Comparison of ENCODE assay signal across 8 mouse cellular contexts in the genomic region with DNA sequence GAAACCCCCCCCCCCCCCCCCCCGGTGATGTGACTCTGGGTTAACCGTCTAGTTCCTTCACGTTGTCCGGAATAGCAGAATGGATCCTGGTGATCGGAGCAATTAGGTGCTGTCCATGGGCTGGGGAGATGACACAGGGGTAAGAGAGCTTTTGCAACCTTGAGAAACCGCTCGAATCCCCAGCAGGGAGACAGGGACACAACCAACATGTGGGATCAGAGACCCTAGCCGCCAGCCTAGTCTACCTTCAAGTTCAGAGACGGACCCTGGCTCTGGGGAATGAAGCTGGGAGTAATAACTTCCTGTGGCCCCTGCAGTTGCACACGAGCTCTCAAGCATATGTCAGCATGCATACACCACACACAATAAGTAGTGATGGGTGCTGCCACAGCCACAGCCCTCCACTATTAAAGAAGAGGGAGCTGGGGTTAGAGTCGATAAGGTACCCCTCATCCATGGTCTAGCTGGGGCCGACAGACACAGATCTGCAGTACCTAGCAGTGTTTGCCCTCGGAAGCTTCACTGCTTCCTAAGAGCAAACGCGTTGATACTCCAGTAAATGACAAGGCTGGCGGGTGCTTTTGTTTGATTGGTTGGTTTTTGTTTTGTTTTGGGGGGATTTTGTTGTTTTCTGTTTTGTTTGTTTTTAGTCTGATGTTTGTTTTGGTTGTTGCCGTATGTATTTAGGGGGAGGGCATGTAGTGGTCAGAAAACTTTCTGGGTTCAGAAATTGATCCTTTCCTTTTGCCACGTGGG. TPM values are rescaled to one million over a fixed set of nuclear protein-coding genes. Genes with fewer than 3 reads are reported as not detected.
DNase-seq lines count a peak whose midpoint lies in the region; ATAC-seq and TF ChIP-seq lines count a peak whose summit lies in the region.

No protein-coding gene starts in this region.

- no peaks in the 10 kb centered on the region for H3K27me3 ChIP-seq in cerebellum, adult 2 months (ENCODE audit: control insufficient read depth, insufficient read depth, low read length)
- no peaks in the 10 kb centered on the region for H3K27me3 ChIP-seq in heart, embryonic 16.5 days (ENCODE audit: control insufficient read depth, insufficient read depth, low read length)
- no peaks in the 10 kb centered on the region for H3K27me3 ChIP-seq in midbrain, embryonic 10.5 days (ENCODE audit: low read depth, poor library complexity, severe bottlenecking)

- no peak for TF ChIP-seq CTCF in cerebellum, adult 2 months (IDR thresholded peaks at IDR 0.05; ENCODE audit: borderline replicate concordance, insufficient read depth, low read depth, low read length)

- no peak for ATAC-seq in heart, embryonic 16.5 days (replicated peaks; ENCODE audit: extremely low read depth, insufficient read depth, low FRiP score)

- TF ChIP-seq POLR2A in cerebellum, adult 2 months (IDR thresholded peaks at IDR 0.05; ENCODE audit: borderline replicate concordance, insufficient read depth, low read length) = no peak

- H3K4me2 ChIP-seq in heart, embryonic 16.5 days (ENCODE audit: low read depth, low read length) = peak overlapping the region; percentile 95

- H3K9me3 ChIP-seq in heart, embryonic 16.5 days (replicated peaks; ENCODE audit: control insufficient read depth, low read length) = no peaks in the 10 kb centered on the region
- no peaks in the 10 kb centered on the region for H3K9me3 ChIP-seq in midbrain, embryonic 10.5 days (replicated peaks)

- peak; percentile 21 to 33 for DNase-seq in cerebellum, adult 2 months
- DNase-seq in cerebellum, adult 9-10 months = no peak
- DNase-seq in right cerebral cortex, postnatal 25 days = peak; percentile 12
- DNase-seq in right cerebral cortex, postnatal 36 days (ENCODE audit: low spot score in 2 of 2) = no peak
- peak; percentile 23 for DNase-seq in midbrain, embryonic 10.5 days (ENCODE audit: low spot score)
- no peak for DNase-seq in natural killer cell, adult 2 months (ENCODE audit: low spot score in 2 of 2)
- DNase-seq in lung, postnatal 10 days = no peak

- WGBS in cerebellum, adult 2 months = 12% methylated on average over 18 of the region's 18 CpGs
- WGBS in heart, embryonic 16.5 days = 20% methylated on average over 16 of the region's 18 CpGs
- 26% methylated on average over 18 of the region's 18 CpGs for WGBS in midbrain, embryonic 10.5 days

- H3K4me1 ChIP-seq in cerebellum, adult 2 months (ENCODE audit: control insufficient read depth, insufficient read depth, low read length) = no peaks in the 10 kb centered on the region
- H3K4me1 ChIP-seq in heart, embryonic 16.5 days (ENCODE audit: control insufficient read depth, insufficient read depth, low read length) = peaks cover 5% of the 10 kb centered on the region
- H3K4me1 ChIP-seq in midbrain, embryonic 10.5 days = peaks cover 8% of the 10 kb centered on the region

- peak overlapping the region; percentile 40 for H3K4me3 ChIP-seq in cerebellum, adult 2 months (replicated peaks; ENCODE audit: insufficient read depth, low read depth, low read length)
- peak overlapping the region; percentile 71 for H3K4me3 ChIP-seq in heart, embryonic 16.5 days (ENCODE audit: low read length)
- H3K4me3 ChIP-seq in midbrain, embryonic 10.5 days = peak overlapping the region; percentile 65

- H3K27ac ChIP-seq in cerebellum, adult 2 months (ENCODE audit: insufficient read depth, low read length) = no peak overlapping the region
- no peak overlapping the region for H3K27ac ChIP-seq in heart, embryonic 16.5 days (ENCODE audit: low read length)
- peak overlapping the region; percentile 82 for H3K27ac ChIP-seq in midbrain, embryonic 10.5 days (replicated peaks)

- H3K36me3 ChIP-seq in heart, embryonic 16.5 days (ENCODE audit: control insufficient read depth, insufficient read depth) = no peaks in the 10 kb centered on the region
- H3K36me3 ChIP-seq in midbrain, embryonic 10.5 days = no peaks in the 10 kb centered on the region

- peak overlapping the region; percentile 79 for H3K9ac ChIP-seq in heart, embryonic 16.5 days (ENCODE audit: low read length)

RNA-seq across cellular contexts. Expression of a gene that starts 11.8 kb away (rescaled TPM):
- polyA plus RNA-seq in cerebellum, adult 2 months (2012; rRNA removed) = 58.7 and 63.1 TPM in 2 replicates
- polyA plus RNA-seq in heart, embryonic 16.5 days (2015; fragmentation: Nextera tagmentation; extraction: Ambion mirVana) = 35.9 and 41.4 TPM in 2 replicates
- polyA plus RNA-seq in midbrain, embryonic 10.5 days (2016; fragmentation: Nextera tagmentation; extraction: Ambion mirVana) = 104 and 114 TPM in 2 replicates

RNA-seq across cellular contexts. Expression of a gene that starts 33.4 kb away (rescaled TPM):
- 408 and 473 TPM in 2 replicates for polyA plus RNA-seq in cerebellum, adult 2 months (2012; rRNA removed)
- polyA plus RNA-seq in heart, embryonic 16.5 days (2015; fragmentation: Nextera tagmentation; extraction: Ambion mirVana) = 214 and 233 TPM in 2 replicates
- polyA plus RNA-seq in midbrain, embryonic 10.5 days (2016; fragmentation: Nextera tagmentation; extraction: Ambion mirVana) = 271 and 306 TPM in 2 replicates

RNA-seq across cellular contexts. Expression of a gene that starts 36.7 kb away (rescaled TPM):
- polyA plus RNA-seq in cerebellum, adult 2 months (2012; rRNA removed) = 3.2 and 4.0 TPM in 2 replicates
- 9.0 and 10.0 TPM in 2 replicates for polyA plus RNA-seq in heart, embryonic 16.5 days (2015; fragmentation: Nextera tagmentation; extraction: Ambion mirVana)
- 38.0 and 44.3 TPM in 2 replicates for polyA plus RNA-seq in midbrain, embryonic 10.5 days (2016; fragmentation: Nextera tagmentation; extraction: Ambion mirVana)

RNA-seq across cellular contexts. Expression of a gene that starts 46.7 kb away (rescaled TPM):
- polyA plus RNA-seq in cerebellum, adult 2 months (2012; rRNA removed) = 0.21 and 0.25 TPM in 2 replicates
- polyA plus RNA-seq in heart, embryonic 16.5 days (2015; fragmentation: Nextera tagmentation; extraction: Ambion mirVana) = 6.7 and 7.1 TPM in 2 replicates
- 0.15 and 0.55 TPM in 2 replicates for polyA plus RNA-seq in midbrain, embryonic 10.5 days (2016; fragmentation: Nextera tagmentation; extraction: Ambion mirVana)

Comparison
In these comparisons a context has a peak if more than half of its experiments do, and no peak if none do; other contexts are left out.
1. DNase-seq: peak in cerebellum, adult 2 months (2 of 2), right cerebral cortex, postnatal 25 days (single experiment) and midbrain, embryonic 10.5 days (single experiment); none in cerebellum, adult 9-10 months (single experiment), right cerebral cortex, postnatal 36 days (0 of 2), natural killer cell, adult 2 months (0 of 2) and lung, postnatal 10 days (single experiment).
2. Peak in every context shown above with its lines, with median percentiles within 50 percentile points of each other: H3K4me3 ChIP-seq.